Mouse (Mus musculus): ENCODE measurements around the gene Foxl1.

Gene Foxl1

DNA sequence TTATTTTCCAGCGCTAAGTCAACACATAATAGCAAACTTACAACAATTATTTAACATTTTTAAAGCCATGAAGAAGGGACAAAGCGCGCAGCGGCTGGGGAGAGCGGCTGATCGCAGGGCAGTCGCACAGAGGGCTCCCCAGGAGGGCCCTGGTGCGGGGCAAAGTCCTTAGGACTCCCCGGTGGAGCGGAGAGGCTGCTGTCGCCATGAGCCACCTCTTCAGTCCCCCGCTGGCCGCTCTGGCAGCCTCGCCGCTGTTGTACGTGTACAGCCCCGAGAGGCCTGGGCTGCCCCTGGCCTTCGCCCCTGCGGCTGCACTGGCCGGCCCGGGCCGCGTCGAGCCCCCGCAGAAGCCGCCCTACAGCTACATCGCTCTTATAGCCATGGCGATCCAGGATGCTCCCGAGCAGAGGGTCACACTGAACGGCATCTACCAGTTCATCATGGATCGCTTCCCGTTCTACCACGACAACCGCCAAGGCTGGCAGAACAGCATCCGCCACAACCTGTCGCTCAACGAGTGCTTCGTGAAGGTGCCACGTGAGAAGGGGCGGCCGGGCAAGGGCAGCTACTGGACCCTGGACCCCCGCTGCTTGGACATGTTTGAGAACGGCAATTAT lies at the start of gene Foxl1:
TSS of gene Foxl1 (plus strand) at position 185 of the 620 bp plus-strand sequence.
- no peak for DNase-seq (ENCODE audit: low spot score in 2 of 2)

DNA sequence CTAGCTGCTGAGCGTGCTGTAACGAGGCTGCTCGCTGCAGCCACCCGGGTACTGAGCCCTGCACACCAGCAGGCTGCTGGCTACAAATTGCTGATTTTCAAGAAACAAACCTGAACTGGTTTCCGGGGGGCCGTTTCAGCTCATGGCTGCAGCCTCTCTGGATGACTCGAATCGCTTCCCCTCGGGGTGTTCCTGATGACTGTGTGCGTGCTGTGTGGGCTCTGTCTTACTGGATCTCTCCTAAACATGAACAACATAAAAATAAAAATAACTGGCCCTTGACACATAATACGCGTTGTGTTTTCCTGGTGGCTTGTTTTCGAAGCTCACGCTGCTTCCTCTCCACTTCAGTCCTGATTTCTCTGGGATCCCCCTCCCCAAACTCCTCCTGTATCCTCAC lies 49.0 kb upstream of the Foxl1 start:
- DNase-seq (ENCODE audit: low spot score in 2 of 2), result no peak

DNA sequence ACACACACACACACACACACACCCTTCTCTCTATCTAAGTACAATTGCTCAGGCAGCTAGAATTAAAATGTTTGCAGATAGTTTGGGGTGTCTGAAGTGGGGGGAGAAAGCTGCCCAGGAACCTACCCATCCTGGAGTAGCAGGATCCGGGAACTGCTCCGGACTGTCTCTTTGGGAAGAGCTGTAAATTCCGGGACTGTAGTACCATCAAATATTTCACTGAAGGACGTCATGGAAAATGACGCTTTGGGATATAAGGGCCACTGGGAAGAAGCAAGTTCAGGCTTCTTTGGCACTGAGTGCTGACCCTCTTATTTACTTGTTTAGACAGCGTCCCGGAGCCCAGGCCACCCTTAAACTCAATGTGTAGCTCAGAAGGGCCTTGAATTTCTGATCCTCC lies 48.5 kb upstream of the Foxl1 start:
- DNase-seq (ENCODE audit: low spot score in 2 of 2), result no peak

DNA sequence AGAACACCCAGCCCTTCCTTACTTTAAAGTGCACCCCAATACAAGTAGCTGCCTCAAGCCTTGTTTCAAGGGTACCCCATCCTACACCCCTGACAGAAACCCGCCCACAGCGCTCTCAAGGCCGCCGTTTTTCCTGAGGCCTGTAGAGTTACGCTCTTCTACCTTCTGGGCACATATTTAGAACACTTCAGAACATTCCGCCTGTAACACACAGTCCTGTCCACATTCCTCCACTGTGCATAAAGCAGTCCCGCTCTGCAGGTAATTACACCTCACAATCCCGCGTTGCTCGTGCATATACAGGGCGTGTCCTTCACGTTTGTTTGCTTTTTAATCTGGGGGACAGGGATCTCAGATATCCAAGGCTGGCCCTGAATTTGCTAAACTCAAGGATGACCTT lies 47.8 kb upstream of the Foxl1 start:
- no peak for DNase-seq (ENCODE audit: low spot score in 2 of 2)

DNA sequence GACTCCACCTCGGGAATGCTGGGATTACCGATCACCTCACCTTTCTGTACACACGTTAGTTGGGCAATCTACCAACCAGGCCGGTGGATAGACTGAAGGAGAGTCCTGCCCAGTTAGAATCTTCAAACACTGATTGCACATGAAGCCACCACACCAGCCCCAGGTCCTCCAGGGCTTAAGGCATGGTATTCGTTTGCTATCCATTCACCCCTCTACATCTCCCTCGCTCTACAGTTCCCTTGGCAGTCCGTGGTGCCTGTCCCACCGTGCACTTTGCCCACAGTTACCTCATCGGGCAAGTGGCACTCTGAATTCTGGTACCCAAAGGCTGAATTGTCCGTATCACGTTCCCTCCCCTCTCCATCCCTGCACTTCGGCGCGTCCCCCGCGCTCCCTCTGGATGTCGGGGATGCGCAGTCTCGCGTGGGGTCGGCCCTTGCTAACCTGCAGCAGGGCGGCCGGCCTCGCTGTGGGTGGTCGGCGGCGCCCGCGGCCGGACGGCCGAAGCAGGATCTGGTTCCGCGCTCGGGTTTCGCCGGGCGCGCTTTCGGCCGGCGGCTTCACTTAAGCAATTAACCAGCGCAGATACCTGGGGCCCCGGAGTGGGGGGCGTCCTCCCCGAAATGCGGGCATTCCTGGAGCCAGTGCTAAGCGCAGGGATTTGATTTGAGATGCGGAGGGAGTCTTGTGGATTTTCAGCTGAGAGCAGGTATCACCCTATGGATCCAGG lies 47.2 kb upstream of the Foxl1 start:
- DNase-seq (ENCODE audit: low spot score in 2 of 2), result no peak

DNA sequence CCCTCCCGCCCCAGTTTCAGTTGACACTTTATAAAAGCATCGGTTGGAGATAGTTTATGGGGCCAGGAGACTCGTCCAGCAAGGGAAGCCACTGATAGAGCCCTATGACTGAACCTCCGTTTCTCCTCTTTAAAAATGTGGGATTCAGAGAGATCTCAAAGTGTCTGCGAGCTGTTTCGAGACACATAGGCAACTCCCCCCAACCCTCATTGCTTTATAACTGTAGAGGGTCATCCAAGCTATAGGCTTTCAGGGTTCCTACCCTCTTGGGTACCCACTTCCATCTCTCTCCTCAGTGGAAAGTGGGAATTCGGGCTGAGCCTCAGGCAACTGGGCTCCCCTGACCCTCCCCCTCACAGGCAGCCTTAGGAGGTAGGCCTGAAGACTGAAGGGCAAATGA lies 46.3 kb upstream of the Foxl1 start:
- no peak for DNase-seq (ENCODE audit: low spot score in 2 of 2)

DNA sequence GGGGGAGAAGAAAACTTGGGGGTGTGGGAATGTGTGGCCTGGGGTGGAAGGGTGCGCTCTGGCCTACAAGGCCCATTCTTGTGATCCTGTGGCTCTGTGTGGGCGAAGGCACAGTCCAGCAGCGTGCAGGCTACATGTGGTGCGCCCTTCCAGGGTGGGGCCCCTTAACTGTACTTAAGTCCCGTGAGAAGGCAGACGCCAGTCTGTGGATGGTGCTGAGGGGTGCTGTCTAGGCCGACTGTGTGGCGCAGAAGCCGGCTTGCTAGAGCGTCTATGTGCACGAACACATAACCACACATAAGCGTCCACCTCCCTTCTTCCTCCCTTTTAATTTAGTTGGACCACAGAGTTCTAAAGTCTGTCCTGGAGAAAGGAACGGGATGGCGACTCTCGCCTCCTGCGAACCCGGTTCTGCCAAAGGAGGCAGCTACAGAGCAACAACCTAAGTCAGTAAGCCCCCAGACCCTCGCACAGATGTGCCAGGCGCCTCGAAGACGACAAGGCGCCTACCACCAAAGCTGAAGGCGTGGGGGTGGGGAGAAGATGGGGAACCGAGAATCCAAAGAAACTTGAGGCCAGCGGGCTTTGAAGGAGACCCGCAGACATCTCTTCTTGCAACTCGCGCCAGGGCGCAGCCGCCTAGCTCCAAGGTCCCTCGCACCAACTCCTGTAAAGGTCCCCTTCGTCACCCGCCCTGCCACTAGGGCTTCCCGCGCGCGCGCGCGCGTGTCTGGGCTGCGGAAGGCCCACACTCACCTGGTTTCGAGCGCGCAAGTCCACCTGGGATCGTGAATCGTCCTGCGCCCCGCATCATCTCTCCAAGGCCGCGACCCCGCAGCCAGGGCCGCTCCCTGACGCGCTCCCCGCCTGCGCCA lies 45.3 kb upstream of the Foxl1 start:
- DNase-seq (ENCODE audit: low spot score in 2 of 2), result no peak

DNA sequence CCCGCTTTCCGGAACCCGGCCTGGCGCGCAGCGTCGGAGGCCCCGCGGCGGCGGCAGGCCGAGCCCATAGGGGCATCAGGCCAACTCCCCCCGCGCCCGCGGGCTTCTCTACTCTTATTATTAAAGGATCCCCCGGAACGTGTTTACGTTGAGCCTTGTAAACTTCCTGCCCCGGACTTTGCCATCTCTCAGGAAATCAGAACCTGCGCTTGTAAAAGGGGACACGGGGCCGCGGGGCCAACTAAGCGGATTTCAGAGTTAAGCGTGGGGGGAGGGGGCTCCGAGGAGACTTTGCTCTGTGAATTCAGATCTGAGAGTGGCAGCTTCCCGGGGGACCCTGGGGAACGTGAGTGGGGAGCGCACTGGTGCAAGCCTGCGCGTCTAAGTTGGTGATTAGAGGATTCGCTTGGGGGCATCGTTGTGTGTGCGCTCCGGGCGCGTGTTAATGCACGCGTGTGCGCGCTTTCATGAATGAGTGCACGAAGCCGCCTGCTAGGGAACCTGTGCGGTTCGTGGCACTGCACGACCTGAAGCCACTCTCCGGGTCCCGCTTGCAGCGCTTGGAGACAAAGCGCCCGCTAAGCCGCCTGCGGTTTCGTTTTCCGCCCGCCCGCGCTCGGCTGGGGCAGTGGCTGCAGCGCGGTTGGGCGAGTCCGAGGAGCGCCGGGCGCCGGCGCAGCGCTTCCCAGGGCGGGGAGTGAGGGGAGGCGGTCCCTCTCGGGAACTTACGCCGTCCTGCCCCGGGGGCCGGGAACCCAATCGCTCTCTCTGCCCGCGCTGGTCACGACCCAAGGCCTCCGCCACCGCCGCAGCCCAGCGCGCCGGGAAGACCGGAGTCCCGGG lies 44.4 kb upstream of the Foxl1 start:
- no peak for DNase-seq (ENCODE audit: low spot score in 2 of 2)

DNA sequence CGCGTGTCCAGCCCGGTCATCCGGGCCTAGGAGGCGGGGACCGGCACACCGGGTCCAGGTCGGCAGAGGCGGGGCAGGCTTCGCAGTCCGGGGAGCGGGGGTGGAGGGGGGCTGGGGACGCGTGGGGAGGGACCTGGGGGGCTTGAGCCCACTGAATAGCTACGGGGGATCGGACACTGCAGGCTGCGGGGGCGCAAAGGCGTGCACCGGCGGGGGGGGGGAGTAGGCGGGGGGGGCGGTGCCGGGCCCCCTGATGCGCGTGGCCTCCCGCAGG lies 43.9 kb upstream of the Foxl1 start:
- no peak for DNase-seq (ENCODE audit: low spot score in 2 of 2)

DNA sequence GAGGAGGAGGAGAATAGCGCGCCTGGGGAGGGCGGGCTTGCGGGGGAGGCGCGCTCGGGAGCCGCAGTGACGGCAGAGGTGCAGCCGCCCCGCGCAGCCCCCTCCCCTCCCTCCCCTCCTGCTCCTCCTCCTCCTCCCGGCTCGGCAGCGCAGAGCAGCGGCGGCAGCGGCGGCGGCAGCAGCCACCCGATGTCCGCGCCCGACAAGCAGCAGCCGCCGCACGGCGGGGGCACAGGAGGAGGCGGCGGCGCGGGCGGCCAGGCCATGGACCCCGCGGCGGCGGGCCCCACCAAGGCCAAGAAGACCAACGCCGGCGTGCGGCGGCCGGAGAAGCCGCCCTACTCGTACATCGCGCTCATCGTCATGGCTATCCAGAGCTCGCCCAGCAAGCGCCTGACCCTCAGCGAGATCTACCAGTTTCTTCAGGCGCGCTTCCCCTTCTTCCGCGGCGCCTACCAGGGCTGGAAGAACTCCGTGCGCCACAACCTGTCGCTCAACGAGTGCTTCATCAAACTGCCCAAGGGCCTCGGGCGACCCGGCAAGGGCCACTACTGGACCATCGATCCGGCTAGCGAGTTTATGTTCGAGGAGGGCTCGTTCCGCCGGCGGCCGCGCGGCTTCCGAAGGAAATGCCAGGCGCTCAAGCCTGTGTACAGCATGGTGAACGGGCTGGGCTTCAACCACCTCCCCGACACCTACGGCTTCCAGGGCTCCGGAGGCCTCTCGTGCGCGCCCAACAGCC lies 43.4 kb upstream of the Foxl1 start, which contains the start of gene Foxf1:
TSS of gene Foxf1 (plus strand) at position 177 of the 742 bp plus-strand sequence.
- DNase-seq (ENCODE audit: low spot score in 2 of 2), result no peak

DNA sequence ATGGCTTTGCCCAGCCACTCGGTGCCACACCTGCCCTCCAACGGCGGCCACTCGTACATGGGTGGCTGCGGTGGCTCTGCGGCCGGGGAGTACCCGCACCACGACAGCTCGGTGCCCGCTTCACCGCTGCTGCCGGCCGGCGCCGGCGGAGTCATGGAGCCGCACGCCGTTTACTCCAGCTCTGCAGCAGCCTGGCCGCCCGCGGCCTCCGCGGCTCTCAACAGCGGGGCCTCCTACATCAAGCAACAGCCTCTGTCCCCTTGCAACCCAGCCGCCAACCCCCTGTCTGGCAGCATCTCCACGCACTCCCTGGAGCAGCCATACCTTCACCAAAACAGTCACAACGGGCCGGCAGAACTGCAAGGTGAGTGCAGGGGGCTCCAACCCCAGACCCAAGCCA lies 42.7 kb upstream of the Foxl1 start:
- no peak for DNase-seq (ENCODE audit: low spot score in 2 of 2)

DNA sequence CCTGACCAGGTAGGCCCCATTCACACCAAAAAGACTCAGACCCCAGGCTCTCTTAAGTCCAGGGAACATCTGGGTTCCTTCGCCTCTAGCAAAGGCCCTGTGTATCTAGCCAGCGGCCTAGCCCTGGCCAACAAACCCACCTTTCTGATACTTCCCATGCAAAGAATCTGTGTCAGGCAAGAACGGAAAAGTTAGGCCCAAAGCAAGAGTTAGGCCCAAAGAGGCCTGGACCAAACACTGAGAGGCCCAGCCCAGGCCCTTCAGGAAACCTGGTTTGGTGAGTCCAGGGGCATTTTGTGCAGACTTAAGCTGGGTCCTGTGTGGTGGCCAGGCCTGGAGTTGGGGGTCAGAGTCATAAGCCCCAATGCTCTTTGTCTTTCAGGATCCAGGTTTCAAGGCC lies 42.2 kb upstream of the Foxl1 start:
- DNase-seq (ENCODE audit: low spot score in 2 of 2), result no peak

DNA sequence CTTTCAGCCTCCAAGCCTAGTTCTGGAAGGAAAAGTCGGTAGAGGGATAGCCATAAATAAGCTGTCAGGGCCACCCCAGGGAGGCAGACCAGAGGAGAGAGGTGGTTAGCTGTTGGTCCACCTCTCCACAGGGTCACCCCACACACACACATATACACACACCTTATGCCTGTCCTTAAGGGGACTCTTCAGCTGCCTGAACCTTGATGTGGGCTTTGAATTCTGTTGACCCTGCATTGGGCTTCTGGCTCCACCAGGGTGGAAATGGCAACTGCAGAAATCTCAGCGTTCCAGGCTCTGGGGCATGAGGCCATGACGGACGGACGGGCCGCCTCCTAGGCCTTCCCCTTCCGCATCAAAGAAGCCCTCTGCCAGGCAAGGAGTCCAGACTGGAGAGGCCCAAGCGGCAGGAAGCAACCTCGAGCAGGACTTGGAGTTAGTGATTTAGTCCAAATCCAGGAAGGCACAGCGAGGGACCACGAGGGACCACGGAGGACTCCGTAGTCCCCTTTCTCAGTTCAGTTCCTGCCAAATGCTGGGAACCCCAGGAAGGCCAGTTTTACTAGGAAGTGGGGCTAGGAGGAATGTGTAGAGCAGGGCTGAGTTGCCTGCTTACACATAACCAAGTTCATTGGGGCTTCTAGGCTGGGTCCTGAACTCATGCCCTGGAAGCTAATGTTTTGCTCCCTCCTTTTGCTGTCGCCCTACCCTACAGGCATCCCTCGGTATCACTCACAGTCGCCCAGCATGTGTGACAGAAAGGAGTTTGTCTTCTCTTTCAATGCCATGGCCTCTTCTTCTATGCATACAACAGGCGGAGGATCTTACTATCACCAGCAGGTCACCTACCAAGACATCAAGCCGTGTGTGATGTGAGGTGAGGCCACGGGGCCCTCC lies 41.5 kb upstream of the Foxl1 start:
- DNase-seq (ENCODE audit: low spot score in 2 of 2), result no peak

DNA sequence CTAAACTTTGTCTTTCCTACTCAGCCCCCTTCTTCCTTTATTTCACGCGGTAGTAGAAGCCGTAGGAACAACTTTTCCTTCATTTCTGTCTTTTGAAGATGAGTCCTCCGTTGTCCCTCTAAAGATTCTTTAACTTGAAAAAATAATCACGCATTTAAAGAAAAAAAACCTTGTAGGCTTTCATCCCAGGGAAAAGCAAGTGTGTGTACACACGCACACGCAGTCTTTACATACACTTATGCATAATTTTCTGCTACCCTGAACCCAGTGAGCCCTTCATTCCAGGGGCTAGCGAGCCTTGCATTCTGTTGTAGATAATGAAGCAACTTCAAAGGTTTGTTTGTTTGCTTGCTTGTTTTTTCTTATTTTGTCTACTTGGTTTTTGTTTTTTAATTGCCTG lies 39.5 kb upstream of the Foxl1 start:
- DNase-seq (ENCODE audit: low spot score in 2 of 2), result no peak

DNA sequence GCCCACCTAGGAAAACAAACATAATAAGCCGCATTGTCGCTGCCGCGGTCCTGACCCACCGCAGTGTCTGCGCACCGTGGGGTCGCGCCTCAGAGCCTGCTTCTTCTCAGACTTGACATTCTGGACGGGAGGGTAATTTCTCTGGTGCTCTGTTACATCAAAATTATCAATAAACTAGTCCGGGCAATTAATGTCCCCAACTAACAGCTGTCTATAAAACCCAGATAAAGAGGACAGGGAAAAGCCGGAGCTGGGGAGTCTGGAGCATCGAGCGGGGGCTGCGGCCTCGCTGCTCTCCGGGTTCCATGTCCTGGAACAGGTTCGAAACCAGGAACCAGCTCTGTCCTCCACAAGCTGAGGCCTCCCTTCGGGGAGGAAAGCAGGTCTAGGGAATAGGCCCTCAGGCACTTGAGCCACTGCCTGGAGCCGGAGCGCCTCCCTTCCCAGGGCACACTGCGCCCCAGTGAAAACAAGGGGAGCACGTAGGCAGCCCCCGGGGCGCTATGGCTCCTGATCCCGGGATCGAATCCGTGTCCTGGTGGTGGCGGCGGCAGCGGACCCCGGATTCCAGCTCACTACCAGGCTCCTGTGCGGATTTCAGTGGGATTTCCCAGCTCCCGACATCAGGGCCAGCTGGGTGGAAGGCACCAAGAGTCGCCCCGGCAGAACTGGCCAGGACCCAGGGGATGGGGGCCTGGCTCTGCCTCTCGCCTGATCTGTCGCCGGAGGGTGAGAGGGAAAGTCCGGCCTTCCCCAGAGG lies 38.7 kb upstream of the Foxl1 start:
- DNase-seq (ENCODE audit: low spot score in 2 of 2), result no peak

DNA sequence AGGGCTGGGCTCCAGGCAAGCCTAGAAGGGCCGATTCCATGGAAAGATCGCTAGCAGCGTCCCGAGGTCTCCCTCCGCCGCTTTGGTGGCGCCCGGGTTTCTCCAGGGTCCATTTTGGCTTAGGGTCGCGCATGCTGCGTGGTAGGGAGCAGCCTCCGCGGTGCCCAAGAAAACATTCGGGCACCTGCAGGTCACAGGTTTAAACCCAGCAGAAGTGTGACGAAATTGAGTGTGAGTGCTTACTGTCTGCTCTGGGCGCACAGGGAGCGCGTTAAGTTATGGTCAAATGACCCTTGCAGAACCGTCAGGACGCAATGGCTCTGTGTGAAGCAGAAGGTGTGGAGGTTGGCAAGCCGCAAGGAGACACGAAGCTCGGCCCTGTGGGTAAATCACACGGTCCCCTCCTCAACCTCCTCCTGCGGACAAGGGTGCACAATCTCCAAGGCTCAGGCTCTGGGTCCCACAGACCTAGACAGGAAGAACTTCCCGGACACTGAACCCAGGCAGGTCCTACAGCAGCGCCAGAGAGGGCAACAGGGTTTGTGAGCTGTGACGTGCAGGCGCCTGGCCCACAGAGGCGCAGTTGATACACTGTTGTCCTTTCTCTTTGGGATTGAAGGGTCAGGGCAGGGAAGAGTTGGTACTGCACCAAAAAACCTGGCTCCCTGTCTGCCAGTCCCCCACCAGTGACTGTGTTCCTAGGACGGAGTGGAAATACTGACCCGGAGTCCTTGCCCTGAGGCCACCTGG lies 37.9 kb upstream of the Foxl1 start:
- no peak for DNase-seq (ENCODE audit: low spot score in 2 of 2)

DNA sequence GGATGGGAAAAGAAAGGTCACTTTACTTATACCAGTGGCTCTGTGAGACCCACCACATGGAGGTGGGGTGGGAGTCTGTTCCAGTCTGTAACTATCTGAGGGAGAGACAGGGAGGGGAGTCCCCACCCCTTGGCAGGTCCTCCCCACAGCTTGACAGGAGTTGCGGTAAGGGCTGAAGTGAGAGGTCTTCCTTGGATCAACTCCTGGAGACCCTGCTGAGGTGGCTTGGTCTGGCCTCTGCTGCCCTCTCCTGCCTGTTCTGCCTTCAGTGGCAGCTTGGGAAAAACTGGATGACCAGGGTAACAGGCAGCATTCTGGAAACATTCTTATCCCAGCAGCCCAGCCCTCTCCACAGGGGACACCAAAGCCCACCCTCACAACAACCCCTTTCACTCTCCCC lies 37.0 kb upstream of the Foxl1 start:
- DNase-seq (ENCODE audit: low spot score in 2 of 2), result no peak

DNA sequence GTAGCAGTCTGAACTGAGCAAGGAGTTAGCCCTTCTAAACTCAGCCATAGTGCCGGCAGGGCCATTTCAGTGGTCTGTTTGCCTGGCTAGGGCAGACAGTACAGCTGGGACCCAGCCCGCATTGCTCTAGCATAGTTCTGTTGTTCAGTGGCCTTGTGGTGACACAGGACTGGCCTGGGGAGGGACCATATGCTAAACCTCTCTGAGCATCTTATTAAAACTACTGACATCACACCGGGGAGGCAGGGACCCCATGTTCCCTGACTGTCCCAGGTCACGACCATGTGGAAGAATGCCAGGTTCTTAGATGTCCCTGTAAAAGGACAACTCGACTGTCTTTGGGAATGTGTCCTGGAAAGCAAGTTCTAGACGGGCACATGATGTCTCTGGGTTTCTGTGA lies 35.6 kb upstream of the Foxl1 start:
- DNase-seq (ENCODE audit: low spot score in 2 of 2), result no peak

DNA sequence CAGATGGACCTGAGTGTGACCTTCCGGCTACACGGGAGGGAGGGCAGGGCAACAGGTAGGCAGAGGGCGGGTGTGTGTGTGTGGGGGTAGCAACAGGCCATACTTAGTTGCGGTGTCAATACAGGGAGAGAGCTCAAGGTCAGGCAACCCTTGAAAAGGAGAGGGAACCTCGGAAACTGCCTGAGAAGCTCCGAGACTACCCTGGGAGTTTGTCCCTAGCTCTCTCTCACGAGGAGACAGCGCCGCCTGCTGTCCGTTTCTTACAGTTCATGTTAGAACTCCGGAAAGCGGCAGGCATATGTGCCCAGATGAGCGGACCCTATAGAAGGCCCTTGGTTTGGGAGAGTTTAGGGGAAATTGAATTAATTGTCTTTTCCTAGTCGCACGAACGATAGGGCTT lies 35.1 kb upstream of the Foxl1 start:
- peak; percentile 70 to 90 for DNase-seq (ENCODE audit: low spot score in 2 of 2)

All from spleen, postnatal 4 days (tissue).